Mouse (Mus musculus) megakaryocyte, adult 5-6 weeks (primary cell): ENCODE results near the gene Vmn2r31. TPM values are rescaled to one million over a fixed set of nuclear protein-coding genes. Genes with fewer than 3 reads are reported as not detected.
"Not testable (repeated sequence)": the region's sequence is repeated elsewhere in the genome, so short reads cannot be mapped to it uniquely, and the experiment has no call there.

Experiments
- ATAC-seq: 2 replicates; pipeline ENCODE4 v1.8.0; 2016; ENCODE audit warnings: mild to moderate bottlenecking, inconsistent platforms; ENCODE audit not compliant: poor library complexity, severe bottlenecking
- total RNA-seq, 2 experiments: library from RNA; stranded (forward) in 1 of 2; stranded (reverse) in 1 of 2; fragments of 153-499, 151-499 nt in 1 of 2; fragments of 221-1000, 200-1000 nt in 1 of 2; gene quantifications; 2 replicates each; pipeline versions ENCODE4 v1.2.3 to v1.2.4; 2015 to 2017

The Vmn2r31 gene
- total RNA-seq (2015) (not detected in 2 replicates), total RNA-seq (2017) (not detected in 2 replicates)

DNA sequence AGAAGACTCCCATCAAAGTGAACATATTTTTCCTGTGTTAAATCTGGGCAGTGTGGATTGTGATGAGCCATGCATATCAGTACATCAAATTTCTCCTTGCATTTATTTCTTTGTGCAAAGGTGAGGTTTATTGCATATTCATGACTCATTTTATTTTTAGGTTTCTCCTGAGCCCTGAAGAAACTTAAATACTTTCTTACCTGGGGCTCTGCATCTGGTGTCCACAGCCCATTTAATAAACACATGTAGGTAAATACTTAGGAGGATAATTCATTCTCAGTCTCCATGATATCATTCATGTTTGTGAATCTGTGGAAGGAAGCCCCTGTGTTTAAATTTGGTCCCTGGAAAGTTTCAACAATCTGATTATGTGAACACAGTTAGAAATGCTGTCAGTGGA, at the start of gene Vmn2r31:
Gene Vmn2r31 (minus strand): TSS at position 101 of the 400 bp plus-strand sequence.
- ATAC-seq = not testable (repeated sequence)

DNA sequence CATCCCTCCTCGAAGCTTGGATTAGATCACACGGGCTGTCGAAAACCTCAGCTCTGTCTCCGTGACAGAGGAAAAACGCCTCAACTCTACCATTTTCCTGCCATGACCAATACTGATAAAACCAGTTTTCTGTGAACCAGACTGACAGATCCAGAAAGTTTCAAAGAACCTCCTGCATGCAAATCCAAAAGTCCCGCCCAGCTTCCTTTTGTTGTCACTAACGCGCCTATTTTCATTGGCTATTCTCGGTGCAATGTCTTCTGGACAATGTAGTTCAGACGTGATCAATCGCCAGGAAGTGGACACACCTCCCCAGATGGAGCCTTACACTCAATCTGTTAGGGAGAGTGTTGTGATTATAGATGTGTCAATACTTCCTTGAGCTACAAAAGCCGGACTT, 25.1 kb downstream of the Vmn2r31 start, which contains the start of gene Gm45783:
Gene Gm45783 (minus strand): TSS at position 143 of the 400 bp plus-strand sequence.
- not testable (repeated sequence) for ATAC-seq

DNA sequence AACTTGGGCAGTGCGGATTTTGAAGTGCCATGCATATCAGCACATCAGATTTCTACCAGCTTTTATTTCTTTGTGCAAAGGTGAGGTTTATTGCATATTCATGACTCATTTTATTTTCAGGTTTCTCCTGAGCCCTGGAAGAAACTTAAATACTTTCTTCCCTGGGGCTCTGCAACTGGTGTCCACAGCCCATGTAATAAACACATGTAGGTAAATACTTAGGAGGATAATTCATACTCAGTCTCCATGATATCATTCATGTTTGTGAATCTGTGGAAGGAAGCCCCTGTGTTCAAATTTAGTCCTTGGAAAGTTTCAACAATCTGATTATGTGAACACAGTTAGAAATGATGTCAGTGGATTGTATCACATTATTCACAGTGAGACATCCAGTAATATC, 62.0 kb downstream of the Vmn2r31 start, which contains the start of gene Vmn2r30:
Gene Vmn2r30 (minus strand): TSS at position 101 of the 400 bp plus-strand sequence.
- not testable (repeated sequence) for ATAC-seq

Other genes with a start within 250 kb of the Vmn2r31 start
- gene Zfp418, start 228.4 kb downstream of the Vmn2r31 start, total RNA-seq (2015) = 0.89 and 2.7 TPM in 2 replicates
- 1.4 and 1.8 TPM in 2 replicates for gene Zfp418, start 228.4 kb downstream of the Vmn2r31 start, total RNA-seq (2017)
- 2.1 and 2.2 TPM in 2 replicates for gene Zfp772, start 189.7 kb downstream of the Vmn2r31 start, total RNA-seq (2015)
- gene Zfp772, start 189.7 kb downstream of the Vmn2r31 start, total RNA-seq (2017) = 1.7 and 2.5 TPM in 2 replicates
- gene Vmn2r29, start 152.4 kb downstream of the Vmn2r31 start, total RNA-seq (2015) = not detected in 2 replicates
- gene Vmn2r29, start 152.4 kb downstream of the Vmn2r31 start, total RNA-seq (2017) = 0.70 TPM in 1 of 2 replicates, not detected in the other
- gene Gm45844, start 121.4 kb downstream of the Vmn2r31 start, total RNA-seq (2015) = not detected in 2 replicates
- gene Gm45844, start 121.4 kb downstream of the Vmn2r31 start, total RNA-seq (2017) = 0.37 TPM in 1 of 2 replicates, not detected in the other
- 27.5 and 29.6 TPM in 2 replicates for gene Clcn4, start 98.9 kb downstream of the Vmn2r31 start, total RNA-seq (2015)
- gene Clcn4, start 98.9 kb downstream of the Vmn2r31 start, total RNA-seq (2017) = 42.1 and 67.7 TPM in 2 replicates
- 0.07 TPM in 1 of 2 replicates, not detected in the other for gene Vmn2r30, start 62.1 kb downstream of the Vmn2r31 start, total RNA-seq (2015)
- gene Vmn2r30, start 62.1 kb downstream of the Vmn2r31 start, total RNA-seq (2017) = not detected in 2 replicates
- gene Gm45783, start 25.1 kb downstream of the Vmn2r31 start, total RNA-seq (2015) = not detected in 2 replicates
- gene Gm45783, start 25.1 kb downstream of the Vmn2r31 start, total RNA-seq (2017) = not detected in 2 replicates
- not detected in 2 replicates for gene Vmn2r32, start 80.3 kb upstream of the Vmn2r31 start, total RNA-seq (2015)
- gene Vmn2r32, start 80.3 kb upstream of the Vmn2r31 start, total RNA-seq (2017) = not detected in 2 replicates
- gene Vmn2r33, start 167.1 kb upstream of the Vmn2r31 start, total RNA-seq (2015) = not detected in 2 replicates
- not detected in 2 replicates for gene Vmn2r33, start 167.1 kb upstream of the Vmn2r31 start, total RNA-seq (2017)